Mouse (Mus musculus): ENCODE results near the gene Etfa. TPM values are rescaled to one million over a fixed set of nuclear protein-coding genes. Genes with fewer than 3 reads are reported as not detected.

Gene Etfa
- 439 TPM for polyA plus RNA-seq (2014; fragmentation: Illumina TruSeq; extraction: RNeasy Lipid Tissue Mini Kit (QIAGEN cat#74804); ENCODE audit: low replicate concordance)

GRCm38 (mm10) chr9:55512027-55512543 is at the start of gene Etfa:
TSS of gene Etfa (minus strand) at chr9:55512243.

GRCm38 (mm10) chr9:55538377-55538776 is 26.3 kb upstream of the Etfa start, which contains the start of gene Isl2:
TSS of gene Isl2 (plus strand) at chr9:55538672.

Other genes with a start within 250 kb of the Etfa start
- gene Nrg4, start 185.4 kb downstream of the Etfa start, polyA plus RNA-seq (2014; fragmentation: Illumina TruSeq; extraction: RNeasy Lipid Tissue Mini Kit (QIAGEN cat#74804); ENCODE audit: low replicate concordance): 9.9 TPM
- not detected for gene Tmem266, start 185.3 kb downstream of the Etfa start, polyA plus RNA-seq (2014; fragmentation: Illumina TruSeq; extraction: RNeasy Lipid Tissue Mini Kit (QIAGEN cat#74804); ENCODE audit: low replicate concordance)
- gene Isl2, start 26.4 kb upstream of the Etfa start, polyA plus RNA-seq (2014; fragmentation: Illumina TruSeq; extraction: RNeasy Lipid Tissue Mini Kit (QIAGEN cat#74804); ENCODE audit: low replicate concordance): not detected